Mouse (Mus musculus) liver, embryonic 14.5 days (tissue): ENCODE data around the gene Ccdc71. TPM values are rescaled to one million over a fixed set of nuclear protein-coding genes. Genes with fewer than 3 reads are reported as not detected.
A peak's percentile ranks its signal among the peaks of the same experiment; 100 is the strongest.

Experiments used
- ATAC-seq: fragments of 200-750 bp; cut with Nextera tagmentation; 2 replicates; pipeline ENCODE4 v1.8.0; 2017; ENCODE audit warnings: moderate number of reproducible peaks, mild to moderate bottlenecking, moderate library complexity; ENCODE audit not compliant: insufficient read depth
- DNase-seq, 3 experiments: peaks; one replicate each; pipeline ENCODE4 v3.0.0-alpha.2; 2012 to 2013; ENCODE audit warnings: low read depth in 3 of 3, low spot score in 3 of 3
- H3K27ac ChIP-seq: fragments of 300-500 bp; sonication (generic); 2 replicates; pipeline ENCODE4 v1.5.1; 2014; ENCODE audit warnings: moderate library complexity, mild to moderate bottlenecking, control low read depth, inconsistent platforms
- H3K27me3 ChIP-seq: fragments of 300-500 bp; sonication (generic); 2 replicates; pipeline ENCODE4 v1.6.1; 2014; ENCODE audit warnings: mild to moderate bottlenecking, low read length, moderate library complexity; ENCODE audit not compliant: control insufficient read depth, insufficient read depth
- H3K36me3 ChIP-seq: fragments of 300-500 bp; sonication (generic); replicated peaks from 2 replicates; pipeline ENCODE4 v1.6.1; 2014; ENCODE audit warnings: low read depth; ENCODE audit not compliant: control insufficient read depth, insufficient read depth
- H3K4me1 ChIP-seq, 2 experiments: fragments of 200-500 bp in 1 of 2; fragments of 300-500 bp in 1 of 2; sonication (generic) in 1 of 2; replicated peaks; 2 replicates each; pipeline ENCODE4 v1.6.1; 2012 to 2014; ENCODE audit warnings: antibody characterized with exemption in 1 of 2, inconsistent platforms in 1 of 2, low read length in 1 of 2; ENCODE audit not compliant: control insufficient read depth in 2 of 2, insufficient read depth in 2 of 2
- H3K4me2 ChIP-seq: fragments of 300-500 bp; sonication (generic); 2 replicates; pipeline ENCODE4 v1.6.1; 2014; ENCODE audit warnings: low read depth, mild to moderate bottlenecking, control low read depth, moderate library complexity
- H3K4me3 ChIP-seq, 2 experiments: fragments of 200-500 bp in 1 of 2; fragments of 300-500 bp in 1 of 2; sonication (generic) in 1 of 2; 2 replicates each; pipeline ENCODE4 v1.5.1; 2012 to 2014; ENCODE audit warnings: low read depth in 2 of 2, low read length in 2 of 2, mild to moderate bottlenecking in 2 of 2, control low read depth in 1 of 2, inconsistent platforms in 1 of 2, moderate library complexity in 1 of 2; ENCODE audit not compliant: insufficient read depth in 1 of 2
- H3K9ac ChIP-seq: fragments of 300-500 bp; sonication (generic); replicated peaks from 2 replicates; pipeline ENCODE4 v1.6.1; 2014; ENCODE audit warnings: mild to moderate bottlenecking, control low read depth, moderate library complexity
- H3K9me3 ChIP-seq: fragments of 300-500 bp; sonication (generic); 2 replicates; pipeline ENCODE4 v1.6.1; 2016; ENCODE audit warnings: low read length, mixed read lengths; ENCODE audit not compliant: control insufficient read depth
- CTCF ChIP-seq: IDR thresholded peaks from 2 replicates; pipeline ENCODE4 v1.5.1; 2016; ENCODE audit warnings: antibody characterized with exemption, low read depth, control low read depth
- EP300 ChIP-seq: IDR thresholded peaks from 2 replicates; pipeline ENCODE4 v1.6.1; 2016; ENCODE audit warnings: antibody characterized with exemption, low read depth
- WGBS: fragments of 180-500 bp; shearing (Covaris S2); extraction: QIAGEN DNeasy Blood & Tissue Kit; methylation state at CpG from one replicate; pipeline ENCODE4 v1.1.7; 2014; ENCODE audit not compliant: insufficient replicate concordance; 5-methylcytosine and 5-hydroxymethylcytosine counted together
- polyA plus RNA-seq, 2 experiments: library from polyadenylated mRNA; depleted of rRNA in 1 of 2; stranded (reverse) in 1 of 2; unstranded in 1 of 2; fragments of >200 nt; fragmentation: Nextera tagmentation in 1 of 2; extraction: Ambion mirVana in 1 of 2; gene quantifications; 2 replicates each; pipeline versions ENCODE4 v1.2.1 to v1.2.3; 2012 to 2014

Ccdc71 gene
- polyA plus RNA-seq (2012; rRNA removed) (8.6 and 9.7 TPM in 2 replicates), polyA plus RNA-seq (2014; fragmentation: Nextera tagmentation; extraction: Ambion mirVana) (14.5 and 15.6 TPM in 2 replicates)

DNA sequence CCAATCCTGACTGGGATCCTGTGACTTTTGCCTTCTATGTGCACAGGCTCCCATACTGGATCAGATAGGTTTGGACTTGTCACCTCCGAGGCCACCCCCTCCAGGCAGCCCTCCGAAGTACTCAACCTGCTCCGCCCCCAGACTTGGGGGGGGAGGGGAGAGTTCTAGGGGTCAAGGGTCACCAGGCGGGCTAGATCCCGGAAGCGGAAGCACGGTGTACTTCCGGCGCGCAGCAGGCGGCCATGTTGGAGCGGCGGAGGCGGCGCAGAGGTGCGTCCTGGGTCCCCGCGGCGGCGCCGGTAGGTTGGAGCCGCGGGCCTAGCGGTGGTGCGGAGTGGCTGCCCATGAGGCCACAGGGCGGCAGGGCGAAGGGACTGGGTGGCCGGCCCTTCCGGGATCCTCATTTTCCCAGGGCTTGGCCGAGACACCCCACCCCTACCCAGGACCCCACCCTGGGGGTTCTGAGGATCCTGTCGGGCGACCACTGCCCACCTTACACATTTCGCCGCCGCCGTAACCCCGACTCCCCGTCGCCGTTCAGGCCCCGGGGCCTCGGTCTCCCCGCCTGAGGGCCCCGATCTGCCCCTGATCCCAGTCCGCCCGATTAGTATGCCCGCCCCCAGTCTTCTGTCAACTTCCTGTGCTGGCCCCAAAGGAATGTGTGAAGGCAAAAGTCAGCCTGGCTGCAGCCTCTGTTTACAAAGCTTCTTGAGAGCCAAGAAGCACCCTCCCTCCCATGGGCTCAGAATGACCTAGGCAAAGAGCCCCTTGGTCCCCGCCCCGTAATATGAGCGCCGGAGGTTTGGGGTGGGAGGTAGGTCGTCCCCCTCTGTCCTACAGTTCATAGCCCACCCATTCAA, at the start of gene Ccdc71:
TSS of gene Ccdc71 (plus strand) at position 209 of the 860 bp plus-strand sequence.
- TF ChIP-seq CTCF, result no peak
- TF ChIP-seq EP300, result no peak
- WGBS, result under 1% methylated on average over 52 of the region's 52 CpGs
- no peaks in the 10 kb centered on the region for H3K9me3 ChIP-seq
- peak within 1 kb of the TSS; percentile 85 to 96 for H3K4me3 ChIP-seq
- H3K36me3 ChIP-seq, result peaks cover 15% of the 10 kb centered on the region
- H3K4me2 ChIP-seq, result peak within 1 kb of the TSS; percentile 70
- peaks cover 12 to 30% of the 10 kb centered on the region in 2 experiments for H3K4me1 ChIP-seq
- no peaks in the 10 kb centered on the region for H3K27me3 ChIP-seq
- DNase-seq (peak; percentile 66 to 70 (median 66)), ATAC-seq (peak; percentile 83)
- H3K27ac ChIP-seq, result peak within 1 kb of the TSS; percentile 67
- peak within 1 kb of the TSS; percentile 82 for H3K9ac ChIP-seq

DNA sequence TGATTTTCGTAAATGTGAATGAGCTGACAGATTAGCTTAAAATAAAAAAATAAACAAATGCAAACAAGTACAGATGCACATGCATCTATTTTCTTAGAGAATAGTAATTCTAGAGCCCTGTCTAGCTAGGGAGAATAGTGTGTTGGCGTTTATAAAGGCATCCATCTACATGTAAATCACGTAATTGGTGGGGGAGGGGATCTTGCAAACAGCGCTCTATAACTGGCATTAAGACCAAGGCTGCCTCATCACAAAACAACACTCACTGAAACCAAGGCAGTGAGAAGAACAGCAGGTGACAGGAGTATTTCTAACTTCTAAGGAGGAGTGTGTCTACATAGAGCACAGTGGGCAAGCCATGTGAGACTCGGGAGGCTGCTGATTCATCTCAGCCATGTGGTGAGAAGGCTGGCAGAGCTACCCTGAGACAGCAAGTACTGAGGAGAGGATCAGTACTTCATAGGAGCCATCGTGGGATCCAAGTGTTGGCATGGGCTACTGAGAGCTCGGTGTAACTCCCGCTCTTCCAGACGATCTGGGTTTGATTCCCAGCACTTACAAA, 48.9 kb upstream of the Ccdc71 start:
- Histone ChIP-seq H3K27ac (no peak overlapping the region), H3K9ac (no peak overlapping the region), H3K9me3 (no peaks in the 10 kb centered on the region), H3K4me1 (no peaks in the 10 kb centered on the region), H3K27me3 (no peaks in the 10 kb centered on the region), H3K36me3 (no peaks in the 10 kb centered on the region), H3K4me3 (no peak overlapping the region), H3K4me2 (no peak overlapping the region)
- DNase-seq (no peak), ATAC-seq (no peak)
- 65% methylated on average over 9 of the region's 9 CpGs for WGBS
- no peak for TF ChIP-seq EP300
- TF ChIP-seq CTCF, result no peak

GRCm38 (mm10) chr9:108412221-108412620, 48.1 kb upstream of the Ccdc71 start:
- H3K36me3 ChIP-seq, result no peaks in the 10 kb centered on the region
- H3K4me1 ChIP-seq, result no peaks in the 10 kb centered on the region
- H3K9ac ChIP-seq, result no peak overlapping the region
- ATAC-seq, result no peak
- no peak overlapping the region for H3K4me3 ChIP-seq
- no peak for TF ChIP-seq EP300
- TF ChIP-seq CTCF, result peak; percentile 52
- H3K27ac ChIP-seq, result no peak overlapping the region
- H3K9me3 ChIP-seq, result no peaks in the 10 kb centered on the region
- 82% methylated on average over 1 of the region's 1 CpGs for WGBS
- peak in 2 of 3 experiments; percentile 14 to 19 for DNase-seq
- H3K27me3 ChIP-seq, result no peaks in the 10 kb centered on the region
- no peak overlapping the region for H3K4me2 ChIP-seq

DNA sequence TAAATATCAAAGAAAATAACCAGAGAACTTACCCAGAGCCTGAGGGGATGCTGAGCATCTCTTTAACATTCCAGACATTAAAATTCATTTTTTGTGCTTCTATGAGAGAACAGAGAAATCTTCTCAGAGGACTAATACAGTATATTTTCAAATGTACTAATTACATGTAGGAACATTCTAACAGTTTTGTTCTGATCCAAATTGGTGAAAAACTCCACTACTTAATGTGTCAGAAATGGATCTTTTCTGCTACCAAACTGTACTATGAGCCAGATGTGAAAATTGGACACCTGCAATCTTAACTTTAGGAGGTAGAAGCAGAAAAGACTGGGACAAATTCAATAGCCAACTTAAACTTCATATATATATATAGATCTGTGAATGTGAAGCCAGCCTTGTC, 31.9 kb upstream of the Ccdc71 start, which contains the start of gene Ccdc36:
TSS of gene Ccdc36 (minus strand) at position 101 of the 400 bp plus-strand sequence.
- Histone ChIP-seq H3K9ac (no peak within 1 kb of the TSS), H3K36me3 (no peaks in the 10 kb centered on the region), H3K9me3 (no peaks in the 10 kb centered on the region), H3K4me1 (peaks cover 0 to 2% of the 10 kb centered on the region in 2 experiments; a peak in 1 of 4 replicates), H3K4me3 (no peak within 1 kb of the TSS), H3K4me2 (no peak within 1 kb of the TSS), H3K27ac (no peak within 1 kb of the TSS), H3K27me3 (no peaks in the 10 kb centered on the region)
- ATAC-seq (no peak), DNase-seq (no peak)
- TF ChIP-seq EP300 (no peak), CTCF (no peak)

DNA sequence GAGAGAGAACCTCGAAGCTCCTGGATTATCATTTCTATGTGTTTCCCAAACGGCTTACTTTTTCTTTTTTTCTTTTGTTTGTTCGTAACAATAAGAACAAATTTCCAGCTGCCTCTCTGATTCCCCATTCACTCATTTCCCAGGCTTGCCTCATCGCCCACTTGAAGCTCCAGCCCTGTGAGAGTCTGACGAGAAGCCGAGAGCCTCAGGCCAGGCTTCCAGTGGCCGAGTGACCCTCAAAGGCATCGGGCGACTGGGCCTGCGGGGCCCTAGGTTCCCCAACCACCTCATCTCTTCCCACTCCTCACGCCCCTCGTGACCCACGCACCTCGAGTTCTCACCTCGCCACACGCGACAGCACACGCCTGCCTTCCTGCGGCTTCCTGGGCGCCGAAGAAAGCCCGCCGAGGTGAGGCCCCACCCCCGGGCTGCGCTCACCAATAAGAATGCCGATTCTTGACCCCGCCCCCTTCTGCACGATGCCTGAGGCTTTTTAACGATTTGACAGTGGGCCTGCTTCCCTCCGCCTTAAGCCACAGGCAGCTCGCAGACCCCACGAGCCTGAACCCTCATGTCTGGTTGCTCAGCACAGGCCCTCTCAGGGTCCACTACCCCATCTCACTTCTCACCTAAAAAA, 28.8 kb upstream of the Ccdc71 start:
- peaks cover 0 to 2% of the 10 kb centered on the region in 2 experiments; a peak in 1 of 4 replicates for H3K4me1 ChIP-seq
- 0 out of 2 replicates have a peak, but pooled peaks have one; percentile 47 for ATAC-seq
- no peak overlapping the region for H3K9ac ChIP-seq
- peak in 1 of 3 experiments; percentile 28 for DNase-seq
- no peaks in the 10 kb centered on the region for H3K9me3 ChIP-seq
- H3K27me3 ChIP-seq, result no peaks in the 10 kb centered on the region
- WGBS, result 42% methylated on average over 32 of the region's 32 CpGs
- TF ChIP-seq EP300, result no peak
- no peak for TF ChIP-seq CTCF
- peak overlapping the region; percentile 4 for H3K4me2 ChIP-seq
- H3K36me3 ChIP-seq, result no peaks in the 10 kb centered on the region
- no peak overlapping the region for H3K27ac ChIP-seq
- no peak overlapping the region for H3K4me3 ChIP-seq
